Comparison of ENCODE assay signal across 9 mouse cellular contexts in the genomic region with DNA sequence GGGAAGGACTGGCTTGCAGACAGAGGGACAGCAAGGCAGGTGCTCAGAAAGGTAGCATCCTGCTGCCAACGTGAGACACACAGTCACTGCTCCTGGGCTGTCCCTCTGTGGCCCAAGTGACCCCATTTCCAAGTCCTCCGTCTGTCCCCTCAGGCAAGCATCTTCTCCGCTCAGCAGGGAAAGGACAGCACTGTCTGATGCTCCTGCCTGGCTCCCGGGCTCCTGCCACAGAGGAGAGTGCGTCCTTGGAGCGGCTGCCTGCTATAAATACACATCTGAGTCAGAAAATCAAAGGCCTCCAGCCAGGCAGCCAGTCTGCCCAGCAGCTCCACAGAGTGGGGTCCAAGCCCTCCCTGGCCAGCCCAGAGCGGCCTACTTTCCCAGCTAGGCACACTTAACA. TPM values are rescaled to one million over a fixed set of nuclear protein-coding genes. Genes with fewer than 3 reads are reported as not detected.
DNase-seq lines count a peak whose midpoint lies in the region; ATAC-seq and TF ChIP-seq lines count a peak whose summit lies in the region.
"Had no signal": no experiment of that assay in that cellular context is flagged by ENCODE, and none has a peak within 500 bp of the region (broad histone marks: within the 10 kb centered on the region; RNA-seq: fewer than 3 reads in every experiment).

No protein-coding gene starts in this region.

- no peak overlapping the region for H3K9ac ChIP-seq in lung, embryonic 14.5 days
- H3K9ac ChIP-seq: limb, embryonic 15.5 days had no signal

- WGBS in lung, embryonic 14.5 days = 70% methylated on average over 7 of the region's 7 CpGs

- intact Hi-C loops in heart, postnatal 14 days (cut with DNase I) = no loop called here

- no peak for DNase-seq in lung, embryonic 14.5 days
- DNase-seq in lung, adult 18-20 months = no peak
- peak; percentile 70 for DNase-seq in adrenal gland, postnatal 25 days
- peak; percentile 62 for DNase-seq in gastrocnemius, postnatal 25 days
- DNase-seq in heart, postnatal 14 days = peak; percentile 53 to 60
- no peak for DNase-seq in testis, postnatal 10 days (ENCODE audit: low spot score)
- no peak for DNase-seq in thymus, postnatal 4 days

- H3K4me2 ChIP-seq in lung, embryonic 14.5 days = no peak overlapping the region
- H3K4me2 ChIP-seq: limb, embryonic 15.5 days had no signal

- no peaks in the 10 kb centered on the region for H3K9me3 ChIP-seq in lung, embryonic 14.5 days (ENCODE audit: low read depth, low read length)
- H3K9me3 ChIP-seq: limb, embryonic 15.5 days had no signal

- TF ChIP-seq CTCF in lung, embryonic 14.5 days (IDR thresholded peaks at IDR 0.05; ENCODE audit: low read depth) = no peak

- no peak overlapping the region for H3K4me3 ChIP-seq in lung, embryonic 14.5 days (ENCODE audit: low read depth, low read length)
- H3K4me3 ChIP-seq: limb, embryonic 15.5 days had no signal

- no peaks in the 10 kb centered on the region for H3K27me3 ChIP-seq in lung, embryonic 14.5 days (ENCODE audit: insufficient read depth, low read length)
- H3K27me3 ChIP-seq: limb, embryonic 15.5 days had no signal

- peaks cover 5% of the 10 kb centered on the region; the same call in 1 of the 2 replicates for H3K4me1 ChIP-seq in lung, embryonic 14.5 days (ENCODE audit: insufficient read depth)

- H3K27ac ChIP-seq in lung, embryonic 14.5 days (ENCODE audit: low read depth) = peak overlapping the region; percentile 30; the same call in 1 of the 2 replicates

- no peak for ATAC-seq in lung, embryonic 14.5 days (ENCODE audit: insufficient read depth)
- no peak for ATAC-seq in erythroblast, adult 5-6 weeks (replicated peaks; ENCODE audit: low FRiP score, poor library complexity, severe bottlenecking)

- no peaks in the 10 kb centered on the region for H3K36me3 ChIP-seq in lung, embryonic 14.5 days (ENCODE audit: insufficient read depth)
- H3K36me3 ChIP-seq: limb, embryonic 15.5 days had no signal

RNA-seq across cellular contexts. Expression of a gene that starts 38.4 kb away (rescaled TPM):
- 38.9 and 49.1 TPM in 2 replicates for polyA plus RNA-seq in lung, embryonic 14.5 days (2014; fragmentation: Nextera tagmentation; extraction: Ambion mirVana)
- total RNA-seq in adrenal gland, postnatal 25 days (2021) = 12.4 and 14.0 TPM in 2 replicates
- 1 to 10 TPM; 7.1 to 9.3 TPM for total RNA-seq in gastrocnemius, postnatal 25 days (2021)
- total RNA-seq in heart, postnatal 14 days (2021) = 10 to 100 TPM; 22.9 to 25.9 TPM
- total RNA-seq in erythroblast, adult 5-6 weeks (2015; ENCODE audit: low replicate concordance) = not detected in 2 replicates
- total RNA-seq in erythroblast, adult 5-6 weeks (2017; ENCODE audit: low replicate concordance) = not detected in 2 replicates

RNA-seq across cellular contexts. Expression of a gene that starts 59.1 kb away (rescaled TPM):
- polyA plus RNA-seq in lung, embryonic 14.5 days (2014; fragmentation: Nextera tagmentation; extraction: Ambion mirVana) = 38.4 and 43.8 TPM in 2 replicates
- 23.1 and 24.6 TPM in 2 replicates for total RNA-seq in adrenal gland, postnatal 25 days (2021)
- total RNA-seq in gastrocnemius, postnatal 25 days (2021) = 1 to 10 TPM; 6.2 to 6.7 TPM
- total RNA-seq in heart, postnatal 14 days (2021) = 1 to 10 TPM; 9.6 TPM
- total RNA-seq in erythroblast, adult 5-6 weeks (2015; ENCODE audit: low replicate concordance) = 4.2 and 6.5 TPM in 2 replicates
- 7.1 and 12.4 TPM in 2 replicates for total RNA-seq in erythroblast, adult 5-6 weeks (2017; ENCODE audit: low replicate concordance)

Comparison
In these comparisons a context has a peak if more than half of its experiments do, and no peak if none do; other contexts are left out.
1. DNase-seq: peak in adrenal gland, postnatal 25 days (single experiment), gastrocnemius, postnatal 25 days (single experiment) and heart, postnatal 14 days (2 of 2); none in lung, embryonic 14.5 days (single experiment), lung, adult 18-20 months (0 of 2), testis, postnatal 10 days (single experiment) and thymus, postnatal 4 days (single experiment).
2. RNA of a gene that starts 38.4 kb away (total RNA-seq): 22.9 to 25.9 TPM in heart, postnatal 14 days, 12.4 to 14.0 TPM in adrenal gland, postnatal 25 days and 7.1 to 9.3 TPM in gastrocnemius, postnatal 25 days; not detected in erythroblast, adult 5-6 weeks; every median in the first group is over 4 times any median in the second.